Mouse (Mus musculus) kidney, embryonic 14.5 days (tissue): ENCODE results near the gene Rgs9bp. TPM values are rescaled to one million over a fixed set of nuclear protein-coding genes. Genes with fewer than 3 reads are reported as not detected.

Experiments used
- ATAC-seq: fragments of 200-750 bp; cut with Nextera tagmentation; 2 replicates; pipeline ENCODE4 v1.8.0; 2017; ENCODE audit warnings: moderate number of reproducible peaks, mild to moderate bottlenecking, moderate TSS enrichment, moderate library complexity; ENCODE audit not compliant: low FRiP score, low TSS enrichment
- H3K27ac ChIP-seq: fragments of 300-500 bp; sonication (generic); 2 replicates; pipeline ENCODE4 v1.5.1; 2014; ENCODE audit warnings: low read depth, mild to moderate bottlenecking, low read length, moderate library complexity, mixed read lengths
- H3K27me3 ChIP-seq: fragments of 300-500 bp; sonication (generic); 2 replicates; pipeline ENCODE4 v1.6.1; 2014; ENCODE audit warnings: mild to moderate bottlenecking, low read length; ENCODE audit not compliant: control insufficient read depth, insufficient read depth
- H3K36me3 ChIP-seq: fragments of 300-500 bp; sonication (generic); 2 replicates; pipeline ENCODE4 v1.6.1; 2014; ENCODE audit warnings: low read length, mixed read lengths; ENCODE audit not compliant: control insufficient read depth, insufficient read depth
- H3K4me1 ChIP-seq: fragments of 300-500 bp; sonication (generic); 2 replicates; pipeline ENCODE4 v1.6.1; 2014; ENCODE audit warnings: low read length, mixed read lengths; ENCODE audit not compliant: control insufficient read depth, insufficient read depth
- H3K4me2 ChIP-seq: fragments of 300-500 bp; sonication (generic); replicated peaks from 2 replicates; pipeline ENCODE4 v1.6.1; 2014; ENCODE audit warnings: low read depth, mild to moderate bottlenecking, low read length
- H3K4me3 ChIP-seq: fragments of 300-500 bp; sonication (generic); 2 replicates; pipeline ENCODE4 v1.5.1; 2014; ENCODE audit warnings: mild to moderate bottlenecking, low read length
- H3K9ac ChIP-seq: fragments of 300-500 bp; sonication (generic); 2 replicates; pipeline ENCODE4 v1.6.1; 2014; ENCODE audit warnings: low read depth, mild to moderate bottlenecking, low read length, moderate library complexity
- H3K9me3 ChIP-seq: fragments of 300-500 bp; sonication (generic); 2 replicates; pipeline ENCODE4 v1.6.1; 2016; ENCODE audit warnings: low read length; ENCODE audit not compliant: control insufficient read depth
- WGBS: fragments of 180-500 bp; shearing (Covaris S2); extraction: QIAGEN DNeasy Blood & Tissue Kit; methylation state at CpG from one replicate; pipeline ENCODE4 v1.1.7; 2014; 5-methylcytosine and 5-hydroxymethylcytosine counted together
- polyA plus RNA-seq: library from polyadenylated mRNA; unstranded; fragments of >200 nt; fragmentation: Nextera tagmentation; extraction: Ambion mirVana; gene quantifications from 2 replicates; pipeline ENCODE4 v1.2.1, GENCODE M21; 2014

The Rgs9bp gene
- polyA plus RNA-seq, 1 experiment from 2014 or later, result 0.28 TPM

GRCm38 (mm10) chr7:35601106-35601505 lies 15.7 kb upstream of the Rgs9bp start:
- no peak for ATAC-seq
- WGBS, result 89% methylated on average over 6 of the region's 6 CpGs
- Histone ChIP-seq H3K9me3 (no peaks in the 10 kb centered on the region), H3K4me1 (no peaks in the 10 kb centered on the region), H3K27ac (no peak overlapping the region), H3K9ac (no peak overlapping the region), H3K4me2 (no peak overlapping the region), H3K4me3 (no peak overlapping the region), H3K27me3 (no peaks in the 10 kb centered on the region), H3K36me3 (peaks cover 21% of the 10 kb centered on the region; the same call in 1 of the 2 replicates)

DNA sequence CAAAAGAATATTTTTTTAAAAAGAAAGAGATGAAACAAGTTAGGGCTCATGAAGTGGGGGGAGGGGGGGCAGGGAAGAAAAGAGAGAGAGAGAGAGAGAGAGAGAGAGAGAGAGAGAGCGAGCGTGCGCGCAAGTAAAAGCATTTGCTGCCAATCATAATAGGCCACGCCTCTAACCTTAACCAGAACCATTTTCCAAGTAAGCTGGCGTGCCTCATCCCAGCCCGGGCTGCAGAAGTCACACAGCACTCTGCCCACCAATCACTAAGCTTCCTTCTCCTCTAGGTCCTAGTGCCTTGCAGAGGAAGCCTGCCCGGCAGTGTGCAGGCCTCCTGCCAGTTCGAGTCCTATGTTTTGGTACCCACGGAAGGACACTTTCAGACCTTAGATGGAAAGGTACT lies 14.6 kb upstream of the Rgs9bp start:
- no peak for ATAC-seq
- 95% methylated on average over 10 of the region's 10 CpGs for WGBS

GRCm38 (mm10) chr7:35599492-35599891 lies 14.1 kb upstream of the Rgs9bp start:
- ATAC-seq, result no peak
- peaks cover 25% of the 10 kb centered on the region; the same call in 1 of the 2 replicates for H3K36me3 ChIP-seq
- 96% methylated on average over 9 of the region's 9 CpGs for WGBS

More for the DNA sequence above, 14.6 kb upstream of the Rgs9bp start:
- no peak overlapping the region for H3K4me3 ChIP-seq
- no peak overlapping the region for H3K9ac ChIP-seq
- peaks cover 25% of the 10 kb centered on the region; the same call in 1 of the 2 replicates for H3K36me3 ChIP-seq
- H3K27ac ChIP-seq, result no peak overlapping the region
- H3K4me2 ChIP-seq, result no peak overlapping the region
- no peaks in the 10 kb centered on the region for H3K4me1 ChIP-seq
- H3K9me3 ChIP-seq, result no peaks in the 10 kb centered on the region
- H3K27me3 ChIP-seq, result no peaks in the 10 kb centered on the region

GRCm38 (mm10) chr7:35594311-35594710 lies 8.9 kb upstream of the Rgs9bp start:
- no peaks in the 10 kb centered on the region for H3K4me1 ChIP-seq
- no peak for ATAC-seq
- H3K36me3 ChIP-seq, result peaks cover 29% of the 10 kb centered on the region
- H3K4me3 ChIP-seq, result no peak overlapping the region
- no peaks in the 10 kb centered on the region for H3K27me3 ChIP-seq
- H3K9ac ChIP-seq, result no peak overlapping the region
- no peaks in the 10 kb centered on the region for H3K9me3 ChIP-seq
- H3K4me2 ChIP-seq, result no peak overlapping the region
- no peak overlapping the region for H3K27ac ChIP-seq
- WGBS, result 92% methylated on average over 5 of the region's 5 CpGs

More at GRCm38 (mm10) chr7:35599492-35599891, 14.1 kb upstream of the Rgs9bp start:
- Histone ChIP-seq H3K9ac (no peak overlapping the region), H3K4me2 (no peak overlapping the region), H3K9me3 (no peaks in the 10 kb centered on the region), H3K4me3 (no peak overlapping the region), H3K27ac (no peak overlapping the region), H3K27me3 (no peaks in the 10 kb centered on the region), H3K4me1 (no peaks in the 10 kb centered on the region)

- no peak overlapping the region for H3K4me2 ChIP-seq
- H3K9me3 ChIP-seq, result no peaks in the 10 kb centered on the region
- H3K27ac ChIP-seq, result no peak overlapping the region
- H3K4me3 ChIP-seq, result no peak overlapping the region
- H3K27me3 ChIP-seq, result no peaks in the 10 kb centered on the region
- H3K4me1 ChIP-seq, result peaks cover 10% of the 10 kb centered on the region
- H3K9ac ChIP-seq, result no peak overlapping the region
- H3K36me3 ChIP-seq, result peaks cover 26% of the 10 kb centered on the region
- WGBS, result 83% methylated on average over 10 of the region's 10 CpGs
- no peak for ATAC-seq
Observed at GRCm38 (mm10) chr7:35590731-35591191, 5.4 kb upstream of the Rgs9bp start.

DNA sequence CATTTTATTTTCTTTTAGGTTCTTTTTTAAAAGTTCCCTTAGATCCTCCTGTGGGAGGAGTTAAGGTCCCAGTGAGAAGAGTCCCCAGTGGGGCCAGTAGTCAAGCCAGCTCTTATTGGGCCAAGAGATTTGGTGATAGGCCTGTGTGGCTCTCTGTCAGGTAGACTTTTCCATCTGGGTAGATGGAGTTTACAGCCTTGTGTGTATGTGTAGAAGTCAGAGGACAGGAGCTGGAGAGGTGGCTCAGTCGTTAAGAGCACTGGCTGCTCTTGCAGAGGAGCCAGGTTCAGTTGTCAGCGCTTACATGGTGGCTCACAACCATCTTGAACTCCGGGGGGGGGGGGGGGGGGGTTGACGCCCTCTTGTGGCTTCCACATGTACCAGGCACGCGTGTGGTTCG lies 4.1 kb upstream of the Rgs9bp start:
- Histone ChIP-seq H3K27me3 (peaks cover 7% of the 10 kb centered on the region), H3K27ac (no peak overlapping the region), H3K4me2 (no peak overlapping the region), H3K9ac (no peak overlapping the region), H3K4me3 (no peak overlapping the region), H3K36me3 (peaks cover 23% of the 10 kb centered on the region), H3K9me3 (no peaks in the 10 kb centered on the region), H3K4me1 (peaks cover 12% of the 10 kb centered on the region)
- no peak for ATAC-seq
- 73% methylated on average over 7 of the region's 7 CpGs for WGBS

DNA sequence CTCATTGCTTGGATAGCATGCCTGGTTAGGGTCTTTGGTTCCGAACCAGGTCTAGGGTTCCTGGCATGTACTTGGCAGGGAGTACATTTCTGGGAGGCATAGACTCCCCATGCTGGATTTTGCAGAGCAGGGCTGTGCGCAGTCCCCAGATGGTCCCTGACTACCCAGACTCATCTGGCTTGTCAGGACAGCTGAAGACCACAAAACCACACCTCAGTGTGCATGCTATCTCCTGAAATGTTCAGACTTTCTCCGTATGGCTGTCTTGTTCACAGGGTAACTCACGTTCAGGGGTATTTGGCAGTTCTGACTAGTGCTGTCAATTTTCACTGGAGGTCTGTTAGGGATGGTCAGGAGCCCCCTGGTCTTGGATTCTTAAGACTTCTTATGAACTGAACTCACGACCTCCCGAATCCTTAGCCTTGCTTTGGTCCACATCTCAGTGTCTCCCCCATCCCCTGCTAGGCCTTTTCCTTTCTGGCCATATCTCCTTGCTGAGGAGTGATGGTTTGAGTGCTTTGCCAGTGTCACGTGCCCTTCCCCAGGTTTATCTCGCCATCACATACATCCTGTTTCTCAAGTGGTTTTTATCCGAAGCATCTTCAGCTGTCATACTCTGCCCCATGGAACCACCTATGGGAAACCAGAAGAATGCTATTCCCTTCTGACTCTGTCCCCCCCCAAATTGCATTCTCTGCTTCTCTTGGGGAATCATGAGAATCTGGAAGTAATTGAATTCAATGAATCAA lies 3.5 kb upstream of the Rgs9bp start:
- peaks cover 17% of the 10 kb centered on the region for H3K4me1 ChIP-seq
- 87% methylated on average over 9 of the region's 9 CpGs for WGBS
- H3K27ac ChIP-seq, result no peak overlapping the region

DNA sequence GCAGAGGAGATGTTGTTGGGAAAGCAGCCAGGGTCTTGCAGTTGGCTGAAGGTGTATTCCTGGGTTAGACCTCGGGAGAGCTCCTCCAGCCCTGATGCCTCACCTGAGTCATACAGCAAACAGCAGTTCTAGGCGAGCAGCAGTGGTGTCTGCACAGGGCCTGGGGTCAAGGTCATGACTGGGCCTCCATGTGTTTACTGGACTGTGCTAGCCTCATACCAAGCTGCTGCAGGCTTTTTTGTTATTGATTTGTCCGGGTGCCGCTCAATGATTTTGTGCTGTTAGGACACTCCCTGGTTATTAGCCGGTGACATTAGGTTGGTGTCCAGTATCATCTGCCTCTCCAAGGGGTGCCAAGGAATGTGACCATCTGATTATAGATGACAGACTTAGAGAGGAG lies 2.3 kb upstream of the Rgs9bp start:
- 75% methylated on average over 5 of the region's 5 CpGs for WGBS
- peaks cover 23% of the 10 kb centered on the region for H3K27me3 ChIP-seq
- no peak overlapping the region for H3K27ac ChIP-seq
- H3K4me3 ChIP-seq, result no peak overlapping the region
- H3K9ac ChIP-seq, result no peak overlapping the region
- no peak overlapping the region; the same call in 1 of the 2 replicates for H3K4me2 ChIP-seq
- H3K4me1 ChIP-seq, result peaks cover 17% of the 10 kb centered on the region
- H3K9me3 ChIP-seq, result no peaks in the 10 kb centered on the region
- H3K36me3 ChIP-seq, result peaks cover 12% of the 10 kb centered on the region
- ATAC-seq, result no peak

More for the DNA sequence above, 3.5 kb upstream of the Rgs9bp start:
- H3K9me3 ChIP-seq, result no peaks in the 10 kb centered on the region
- H3K27me3 ChIP-seq, result peaks cover 13% of the 10 kb centered on the region
- peaks cover 23% of the 10 kb centered on the region for H3K36me3 ChIP-seq
- no peak for ATAC-seq
- no peak overlapping the region for H3K4me2 ChIP-seq
- no peak overlapping the region for H3K4me3 ChIP-seq
- H3K9ac ChIP-seq, result no peak overlapping the region

DNA sequence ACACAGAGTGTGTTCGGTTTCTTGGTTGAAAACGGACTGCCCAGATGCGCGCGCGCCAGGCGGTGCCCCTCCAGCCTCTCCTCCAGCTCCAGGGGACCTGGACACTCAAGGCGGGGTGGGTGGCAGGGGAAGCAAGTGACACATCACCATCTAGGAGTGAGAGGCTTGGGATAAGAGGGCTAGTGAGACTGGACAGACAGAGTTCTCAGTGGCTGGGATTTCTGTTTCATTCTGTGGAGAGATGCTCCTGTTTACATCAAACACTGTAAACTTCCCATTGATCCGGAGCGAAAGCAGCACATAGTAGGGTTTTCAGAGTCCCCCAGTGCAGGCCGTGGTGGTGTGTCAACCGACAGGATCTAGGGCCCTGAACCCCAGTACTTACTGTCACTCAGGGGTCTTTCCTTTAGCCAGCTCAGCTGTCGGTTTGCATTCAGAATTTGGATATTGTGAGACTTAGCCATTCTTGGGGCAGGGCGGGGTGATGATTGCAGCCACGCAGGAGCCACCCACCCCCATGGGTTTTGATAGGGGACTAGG lies 1.6 kb upstream of the Rgs9bp start:
- peak overlapping the region; percentile 84 for H3K9ac ChIP-seq
- H3K4me2 ChIP-seq, result peak overlapping the region; percentile 99
- H3K4me3 ChIP-seq, result peak overlapping the region; percentile 91
- H3K9me3 ChIP-seq, result no peaks in the 10 kb centered on the region
- peaks cover 5% of the 10 kb centered on the region; the same call in 1 of the 2 replicates for H3K36me3 ChIP-seq
- WGBS, result 25% methylated on average over 15 of the region's 15 CpGs
- H3K27ac ChIP-seq, result no peak overlapping the region
- ATAC-seq, result no peak
- H3K27me3 ChIP-seq, result peaks cover 23% of the 10 kb centered on the region
- peaks cover 17% of the 10 kb centered on the region for H3K4me1 ChIP-seq
